Mouse (Mus musculus): Measurements from ENCODE around the gene Cd274.

Gene Cd274

GRCm38 (mm10) chr19:29365105-29365504, 2.1 kb upstream of the Cd274 start:
- no peak for DNase-seq

GRCm38 (mm10) chr19:29366226-29366968, 858 bp upstream of the Cd274 start:
- DNase-seq: no peak

- no peak for DNase-seq
These were observed 786 bp downstream of the Cd274 start for GRCm38 (mm10) chr19:29368041-29368440.

GRCm38 (mm10) chr19:29368671-29369309, 1.5 kb downstream of the Cd274 start:
- no peak for DNase-seq

- no peak for DNase-seq
These were observed 2.9 kb downstream of the Cd274 start for GRCm38 (mm10) chr19:29370112-29370511.

- DNase-seq: no peak
These were observed 3.5 kb downstream of the Cd274 start for GRCm38 (mm10) chr19:29370545-29371283.

- no peak for DNase-seq
These were observed 4.2 kb downstream of the Cd274 start for GRCm38 (mm10) chr19:29371284-29372081.

- DNase-seq: no peak
These were observed 4.9 kb downstream of the Cd274 start for GRCm38 (mm10) chr19:29372138-29372537.

GRCm38 (mm10) chr19:29372621-29373020, 5.4 kb downstream of the Cd274 start:
- DNase-seq: no peak

GRCm38 (mm10) chr19:29373438-29373837, 6.2 kb downstream of the Cd274 start:
- no peak for DNase-seq

- no peak for DNase-seq
These were observed 7.7 kb downstream of the Cd274 start for GRCm38 (mm10) chr19:29374947-29375346.

GRCm38 (mm10) chr19:29376382-29376781, 9.1 kb downstream of the Cd274 start:
- no peak for DNase-seq

GRCm38 (mm10) chr19:29379839-29380603, 12.8 kb downstream of the Cd274 start:
- DNase-seq: no peak

GRCm38 (mm10) chr19:29383368-29383767, 16.1 kb downstream of the Cd274 start:
- DNase-seq: no peak

GRCm38 (mm10) chr19:29384412-29384811, 17.2 kb downstream of the Cd274 start:
- DNase-seq: no peak

- DNase-seq: no peak
These were observed 17.7 kb downstream of the Cd274 start for GRCm38 (mm10) chr19:29384994-29385393.

- no peak for DNase-seq
These were observed 18.6 kb downstream of the Cd274 start for GRCm38 (mm10) chr19:29385822-29386221.

GRCm38 (mm10) chr19:29388818-29389217, 21.6 kb downstream of the Cd274 start:
- DNase-seq: no peak

GRCm38 (mm10) chr19:29390483-29390882, 23.2 kb downstream of the Cd274 start:
- no peak for DNase-seq

GRCm38 (mm10) chr19:29391279-29391678, 24.0 kb downstream of the Cd274 start:
- no peak for DNase-seq

- DNase-seq: no peak
These were observed 26.1 kb downstream of the Cd274 start for GRCm38 (mm10) chr19:29393333-29393732.

- DNase-seq: no peak
These were observed 27.5 kb downstream of the Cd274 start for GRCm38 (mm10) chr19:29394721-29395120.
